Mouse (Mus musculus): ENCODE data around the gene Fbp2.

- TF ChIP-seq CTCF (IDR thresholded peaks at IDR 0.05; ENCODE audit: insufficient read depth, low read length) (no peak), POLR2A (IDR thresholded peaks at IDR 0.05; ENCODE audit: borderline replicate concordance, extremely low read depth, low read depth, low read length) (no peak)
Observed at GRCm38 (mm10) chr13:62870605-62871004, 12.4 kb upstream of the Fbp2 start.
